Mouse (Mus musculus): ENCODE data around the gene Il31ra.

DNA sequence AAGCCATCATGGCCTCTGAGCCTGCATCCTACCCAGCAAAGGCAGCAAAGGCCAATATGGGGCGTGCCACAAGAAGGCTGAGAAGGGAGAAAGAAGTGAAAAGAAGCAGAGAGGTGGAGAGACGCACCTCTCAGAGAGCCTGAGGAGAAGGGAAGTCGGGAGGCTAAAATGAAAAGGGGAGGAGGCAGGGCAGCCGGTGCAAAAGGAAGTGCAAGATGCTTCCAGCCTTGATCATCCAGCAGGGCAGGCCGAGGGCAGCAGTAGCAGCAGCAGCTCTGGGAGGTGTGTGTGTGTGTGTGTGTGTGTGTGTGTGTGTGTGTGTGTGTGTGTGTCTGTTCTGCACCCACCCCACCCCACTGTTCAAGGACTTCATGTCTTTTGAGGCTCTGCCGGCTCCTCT lies 71.9 kb downstream of the Il31ra start:
- no peak for TF ChIP-seq ZNF384 (IDR thresholded peaks at IDR 0.05; ENCODE audit: low read depth, low read length)
- TF ChIP-seq ZC3H11A (IDR thresholded peaks at IDR 0.05; ENCODE audit: borderline replicate concordance, low read depth, low read length): no peak
- TF ChIP-seq HCFC1 (IDR thresholded peaks at IDR 0.05; ENCODE audit: borderline replicate concordance, insufficient read depth, low read length): no peak

Data from ES-E14 (cell line).